Mouse (Mus musculus) natural killer cell, adult 2 months (primary cell): Measurements from ENCODE around the gene 4932438H23Rik.
"Not testable (repeated sequence)": the region's sequence is repeated elsewhere in the genome, so short reads cannot be mapped to it uniquely, and the experiment has no call there.

Source experiments
- DNase-seq, 2 experiments: peaks; one replicate each; pipeline ENCODE4 v3.0.0; 2022; ENCODE audit warnings: low spot score in 2 of 2

Gene 4932438H23Rik

GRCm38 (mm10) chr16:91099444-91100065 lies 4.6 kb upstream of the 4932438H23Rik start:
- no peak for DNase-seq

GRCm38 (mm10) chr16:91097858-91098257 lies 2.9 kb upstream of the 4932438H23Rik start:
- no peak for DNase-seq

- no peak for DNase-seq
Observed at GRCm38 (mm10) chr16:91096984-91097506, 2.1 kb upstream of the 4932438H23Rik start.

GRCm38 (mm10) chr16:91096016-91096415 lies 1.1 kb upstream of the 4932438H23Rik start:
- no peak for DNase-seq

GRCm38 (mm10) chr16:91086642-91087306 lies 8.1 kb downstream of the 4932438H23Rik start:
- DNase-seq = no peak

GRCm38 (mm10) chr16:91085239-91085825 lies 9.6 kb downstream of the 4932438H23Rik start:
- DNase-seq = no peak

GRCm38 (mm10) chr16:91084307-91085238 lies 10.3 kb downstream of the 4932438H23Rik start:
- no peak for DNase-seq

- DNase-seq = no peak
Observed at GRCm38 (mm10) chr16:91083002-91083646, 11.8 kb downstream of the 4932438H23Rik start.

GRCm38 (mm10) chr16:91081508-91081907 lies 13.4 kb downstream of the 4932438H23Rik start:
- DNase-seq = peak; percentile 54 to 75

- peak in 1 of 2 experiments; percentile 57 for DNase-seq
Observed at GRCm38 (mm10) chr16:91076180-91076579, 18.7 kb downstream of the 4932438H23Rik start.

- not testable (repeated sequence) for DNase-seq
Observed at GRCm38 (mm10) chr16:91075423-91075822, 19.5 kb downstream of the 4932438H23Rik start.

GRCm38 (mm10) chr16:91073163-91073892 lies 21.6 kb downstream of the 4932438H23Rik start:
- DNase-seq = peak; percentile 67 to 80

- DNase-seq = no peak
Observed at GRCm38 (mm10) chr16:91072256-91072655, 22.7 kb downstream of the 4932438H23Rik start.

- DNase-seq = no peak
Observed at GRCm38 (mm10) chr16:91068969-91069368, 26.0 kb downstream of the 4932438H23Rik start.

GRCm38 (mm10) chr16:91067122-91067521 lies 27.8 kb downstream of the 4932438H23Rik start:
- no peak for DNase-seq

GRCm38 (mm10) chr16:91064583-91065365 lies 30.1 kb downstream of the 4932438H23Rik start:
- no peak for DNase-seq

GRCm38 (mm10) chr16:91063786-91064185 lies 31.1 kb downstream of the 4932438H23Rik start:
- DNase-seq = no peak

- DNase-seq = no peak
Observed at GRCm38 (mm10) chr16:91061531-91062318, 33.2 kb downstream of the 4932438H23Rik start.

GRCm38 (mm10) chr16:91057741-91058140 lies 37.2 kb downstream of the 4932438H23Rik start:
- no peak for DNase-seq
